Comparison of ENCODE assay signal across 16 mouse cellular contexts in genomic region chr1:105358896-105359295, GRCm38 (mm10).
DNase-seq lines count a peak whose midpoint lies in the region.
"Had no signal": no experiment of that assay in that cellular context is flagged by ENCODE, and none has a peak within 500 bp of the region (broad histone marks: within the 10 kb centered on the region; RNA-seq: fewer than 3 reads in every experiment).

No protein-coding gene starts in this region.

- DNase-seq in cerebellum, adult 9-10 months = peak; percentile 66
- DNase-seq in cerebellum, postnatal 10 days = no peak
- peak; percentile 7 for DNase-seq in embryo, embryonic 10.5 days (ENCODE audit: low spot score)
- DNase-seq in embryo, embryonic 11 days = no peak
- peak; percentile 32 for DNase-seq in kidney, adult 9 months
- no peak for DNase-seq in kidney, adult 18-20 months
- DNase-seq in brain, adult 2 months (ENCODE audit: low read depth, low spot score) = peak; percentile 62
- DNase-seq: adrenal gland, postnatal 14 days; gastrocnemius, postnatal 14 days; heart, postnatal 36 days; layer of hippocampus, postnatal 36 days; liver; lung, adult 2 months; lung, postnatal 10 days; right cerebral cortex, postnatal 14 days; thymus, postnatal 4 days had no signal

Comparison
In these comparisons a context has a peak if more than half of its experiments do, and no peak if none do; other contexts are left out.
1. DNase-seq: peak in cerebellum, adult 9-10 months (single experiment), embryo, embryonic 10.5 days (single experiment), kidney, adult 9 months (single experiment) and brain, adult 2 months (single experiment); none in cerebellum, postnatal 10 days (0 of 2), embryo, embryonic 11 days (single experiment) and kidney, adult 18-20 months (single experiment).